Mouse (Mus musculus) c-Kit-positive CD71-positive TER-119-positive erythroid progenitor cells, embryonic 14.5 days (primary cell): ENCODE measurements around the gene Sun1.
A peak's percentile ranks its signal among the peaks of the same experiment; 100 is the strongest.

ENCODE experiments used
- DNase-seq: peaks from one replicate; pipeline ENCODE4 v3.0.0-alpha.2; 2013; ENCODE audit warnings: low spot score

The Sun1 gene

DNA sequence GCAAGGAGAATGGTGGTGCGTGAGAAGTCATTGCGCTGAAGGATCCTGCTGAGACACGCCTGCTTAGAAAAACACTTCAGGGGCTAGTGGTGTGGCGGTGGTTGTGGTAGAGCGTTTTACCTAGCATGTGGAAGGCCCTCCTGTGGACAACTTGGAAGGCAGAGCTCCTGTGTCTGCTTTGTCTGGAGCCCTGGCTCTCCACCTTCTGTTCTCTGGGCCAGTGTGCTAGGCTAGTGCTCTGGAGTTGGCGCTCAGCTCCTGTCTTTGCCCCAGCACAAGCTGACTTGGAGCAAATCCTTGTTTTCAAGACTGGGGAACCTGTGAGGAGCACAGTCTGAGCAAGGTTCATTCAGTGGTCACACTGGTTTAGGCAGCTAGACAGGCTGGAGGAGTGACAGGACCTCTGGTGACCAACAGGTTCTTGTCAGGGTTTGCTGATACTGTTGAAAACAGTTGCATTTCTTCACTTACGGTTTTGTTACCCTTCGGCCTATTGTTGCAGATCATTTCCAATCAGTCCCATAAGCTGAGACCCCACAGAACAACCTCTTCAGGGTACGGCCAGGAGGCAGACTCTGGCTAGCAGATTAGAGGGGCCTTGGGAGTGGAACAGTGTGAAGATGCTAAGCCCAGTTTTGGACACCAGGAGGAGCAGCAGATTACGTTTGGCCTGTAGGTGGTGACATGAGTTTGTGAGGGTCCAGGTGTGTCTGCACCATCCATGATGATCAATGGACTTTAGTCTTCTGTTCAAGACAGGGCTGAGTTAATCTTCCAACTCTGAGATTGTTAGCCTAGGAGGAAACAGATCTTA, 8.6 kb downstream of the Sun1 start:
- DNase-seq: no peak

DNA sequence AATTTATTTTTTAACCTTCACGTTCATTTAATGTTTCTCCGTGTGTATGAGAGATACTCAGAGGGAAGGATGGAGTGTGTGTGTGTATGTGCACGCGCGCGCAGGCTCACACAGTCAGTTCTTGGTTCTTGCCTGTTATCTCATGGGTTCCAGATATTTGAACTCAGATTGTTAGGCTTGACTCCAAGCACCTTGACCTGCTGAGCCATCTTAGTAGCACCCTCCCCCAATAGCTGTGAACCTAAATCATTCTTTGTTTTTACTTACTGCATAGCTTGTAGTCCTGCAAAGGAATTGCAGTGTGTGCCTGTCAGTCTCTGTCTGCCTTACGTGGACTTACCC, 9.2 kb downstream of the Sun1 start:
- DNase-seq: no peak

- no peak for DNase-seq
Measured at GRCm38 (mm10) chr5:139211737-139212385, 11.4 kb downstream of the Sun1 start.

GRCm38 (mm10) chr5:139214298-139214697, 13.9 kb downstream of the Sun1 start:
- DNase-seq: no peak

DNA sequence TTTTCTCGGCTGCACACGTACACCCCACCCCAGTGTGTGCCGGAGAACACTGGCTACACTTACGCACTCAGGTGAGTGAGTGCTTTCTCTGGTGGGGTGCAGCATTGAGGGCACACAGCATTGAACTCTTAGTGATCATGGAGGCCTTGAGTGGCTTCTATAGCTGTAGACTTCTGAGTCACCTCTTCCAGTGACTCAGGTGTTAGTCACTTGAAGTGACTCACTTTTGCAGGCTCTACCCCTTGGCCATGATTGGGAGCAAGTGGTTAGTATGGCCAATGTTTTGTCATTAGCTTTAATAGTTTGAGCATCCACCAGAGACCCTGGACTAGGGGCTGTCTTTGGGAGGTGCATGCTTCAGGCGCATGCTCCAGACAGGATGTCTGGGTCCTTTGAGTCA, 14.7 kb downstream of the Sun1 start:
- no peak for DNase-seq

DNA sequence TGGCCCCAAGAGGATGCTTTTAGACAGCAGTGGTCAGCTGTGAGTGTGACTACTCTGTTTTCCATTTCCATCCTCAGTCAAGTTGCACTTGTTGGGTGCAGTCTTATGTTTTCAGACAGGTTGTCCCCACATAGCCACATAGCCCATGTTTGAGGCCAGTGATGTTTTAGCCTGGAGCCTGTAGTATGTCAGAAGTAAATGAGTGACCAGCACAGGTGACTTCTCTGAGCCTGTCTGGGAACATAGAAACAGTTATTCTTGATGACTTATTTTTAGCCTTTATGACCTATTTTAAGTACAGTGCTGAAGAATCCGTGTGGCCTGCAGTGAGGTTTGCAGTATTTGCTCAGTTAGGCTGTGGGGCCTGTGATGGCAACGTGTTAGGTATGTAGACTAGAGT, 15.7 kb downstream of the Sun1 start:
- no peak for DNase-seq

- DNase-seq: no peak
Measured at GRCm38 (mm10) chr5:139216774-139217173, 16.3 kb downstream of the Sun1 start.

- DNase-seq: no peak
Measured at GRCm38 (mm10) chr5:139220006-139220515, 19.6 kb downstream of the Sun1 start.

DNA sequence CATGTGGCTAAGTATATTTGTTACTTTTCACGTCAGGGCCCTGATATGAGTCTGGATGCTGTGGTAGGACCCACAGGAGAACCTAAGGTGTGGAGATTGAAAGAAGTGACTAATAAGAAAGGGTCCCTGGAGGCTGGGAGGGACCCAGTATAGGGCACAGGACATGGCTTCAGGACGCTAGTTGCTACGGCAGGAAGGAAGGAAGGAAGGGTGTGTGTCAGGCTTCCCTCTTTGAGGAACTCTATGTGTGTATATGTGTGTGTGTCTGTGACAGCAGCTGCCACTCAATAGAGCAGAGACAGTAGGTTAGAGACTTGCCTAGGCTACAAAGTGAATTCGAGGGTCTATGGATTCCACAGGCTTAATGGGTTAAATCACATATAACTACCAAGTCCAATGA, 20.2 kb downstream of the Sun1 start:
- no peak for DNase-seq

GRCm38 (mm10) chr5:139223331-139223730, 22.9 kb downstream of the Sun1 start:
- no peak for DNase-seq

DNA sequence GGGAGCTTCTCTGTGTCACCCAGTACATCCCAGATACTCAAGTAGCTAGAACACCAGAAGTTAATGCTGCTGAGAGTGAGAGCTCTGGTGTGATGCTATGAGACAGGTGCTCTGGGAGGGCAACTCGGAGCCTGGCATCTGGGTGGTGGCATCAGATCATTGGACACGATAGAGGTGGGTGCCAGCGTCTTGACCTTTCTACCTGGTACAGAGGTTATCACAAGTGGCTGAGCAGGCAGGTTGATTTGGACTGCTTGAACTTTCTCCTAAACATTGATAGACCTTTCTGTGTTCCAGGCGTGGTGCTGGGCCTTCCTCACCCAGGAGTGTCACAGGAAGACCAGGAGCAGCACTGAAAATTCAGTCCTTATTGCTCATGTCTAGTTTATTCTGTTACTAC, 26.8 kb downstream of the Sun1 start:
- no peak for DNase-seq

DNA sequence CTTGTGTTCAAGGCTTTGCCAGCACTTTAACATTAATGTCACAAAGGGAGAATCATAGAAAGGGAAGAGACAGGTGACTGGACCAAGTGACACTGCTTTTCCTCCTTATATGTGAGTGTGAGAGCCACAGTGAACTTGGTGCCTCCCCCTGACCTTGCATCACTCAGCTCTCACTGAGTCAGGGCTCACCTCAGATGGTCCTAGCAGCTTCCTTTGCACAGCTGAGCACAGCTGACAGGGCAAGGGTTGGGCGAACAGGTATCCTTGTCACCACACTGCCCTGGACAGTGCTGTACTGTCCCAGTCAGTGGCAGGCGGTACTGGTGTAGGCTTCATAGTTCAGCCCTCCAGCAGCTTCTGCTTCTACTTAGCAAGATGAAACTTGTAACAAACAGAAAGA, 27.2 kb downstream of the Sun1 start:
- DNase-seq: no peak

DNA sequence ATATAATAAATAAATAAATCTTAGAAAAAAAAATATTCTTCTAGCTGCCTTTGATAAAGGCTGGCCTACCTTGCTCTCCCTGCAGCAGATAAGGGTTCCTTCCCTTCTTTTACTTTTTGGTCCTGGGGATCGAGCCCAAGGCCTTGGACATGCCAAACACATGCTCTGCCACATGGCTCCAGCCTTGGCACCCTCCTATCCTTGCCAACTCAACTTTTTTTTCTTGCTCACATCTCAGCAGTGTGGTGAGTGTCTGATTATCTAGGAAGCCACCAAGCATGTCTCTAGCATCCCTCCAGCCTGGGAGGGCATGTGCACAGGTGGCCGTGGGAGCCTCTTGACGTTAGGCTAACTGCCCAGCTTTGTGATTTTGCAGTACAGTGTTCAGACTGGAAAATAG, 27.9 kb downstream of the Sun1 start:
- no peak for DNase-seq

DNA sequence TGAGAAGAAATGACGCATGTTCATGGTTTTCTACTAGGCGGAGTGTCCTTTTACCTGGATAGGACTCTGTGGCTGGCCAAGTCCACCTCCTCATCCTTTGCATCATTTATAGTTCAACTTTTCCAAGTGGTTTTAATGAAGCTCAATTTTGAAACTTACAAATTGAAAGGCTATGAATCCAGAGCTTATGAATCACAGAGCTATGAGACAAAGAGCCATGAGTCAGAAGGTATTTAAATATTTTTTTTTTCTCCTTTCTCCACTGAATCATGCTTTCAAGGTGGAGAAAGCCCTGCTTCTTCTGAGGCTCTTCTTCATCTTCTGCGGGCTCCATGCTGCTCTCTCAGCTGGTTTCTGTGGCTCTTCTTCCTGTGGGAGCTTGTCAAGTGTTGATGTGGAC, 29.3 kb downstream of the Sun1 start:
- DNase-seq: no peak

GRCm38 (mm10) chr5:139232083-139232482, 31.6 kb downstream of the Sun1 start:
- no peak for DNase-seq

DNA sequence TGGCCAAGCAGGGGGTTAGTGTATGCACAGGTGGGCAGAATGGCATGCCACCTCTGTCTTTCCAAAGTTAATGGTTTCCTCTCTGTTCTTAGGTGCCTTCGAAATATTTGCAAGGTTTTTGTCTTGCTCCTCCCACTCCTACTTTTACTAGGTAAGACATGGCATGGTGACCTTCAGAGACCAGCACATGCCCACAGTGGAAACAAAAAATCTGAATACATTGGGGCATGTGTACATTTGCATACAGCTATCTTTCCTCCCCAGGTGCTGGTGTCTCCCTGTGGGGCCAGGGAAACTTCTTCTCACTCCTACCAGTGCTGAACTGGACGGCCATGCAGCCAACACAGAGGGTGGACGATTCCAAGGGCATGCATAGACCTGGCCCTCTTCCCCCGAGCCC, 34.0 kb downstream of the Sun1 start:
- no peak for DNase-seq

DNA sequence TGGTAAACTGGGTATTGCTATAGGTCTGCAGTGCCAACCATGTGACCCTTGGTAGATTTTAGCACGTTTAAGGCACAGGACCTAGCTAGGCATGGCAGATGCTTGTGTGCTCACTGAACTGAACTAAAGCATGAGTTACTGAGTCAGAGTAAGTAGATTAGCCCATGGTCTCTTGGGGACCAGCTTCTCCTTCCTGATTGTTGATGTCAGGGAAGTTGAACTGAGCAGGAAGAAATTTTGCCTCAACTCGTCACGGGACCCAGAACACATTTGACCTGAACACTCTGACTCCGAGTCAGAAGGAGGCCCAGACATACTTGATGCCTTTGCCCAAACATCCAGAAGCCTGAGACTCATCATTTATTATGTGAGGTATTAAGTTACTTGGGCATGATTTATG, 37.0 kb downstream of the Sun1 start:
- DNase-seq: no peak

- DNase-seq: no peak
Measured at GRCm38 (mm10) chr5:139241022-139241761, 40.8 kb downstream of the Sun1 start.

GRCm38 (mm10) chr5:139243384-139243783, 42.9 kb downstream of the Sun1 start:
- DNase-seq: no peak

- peak; percentile 27 for DNase-seq
Measured at GRCm38 (mm10) chr5:139247767-139248166, 47.3 kb downstream of the Sun1 start.

DNA sequence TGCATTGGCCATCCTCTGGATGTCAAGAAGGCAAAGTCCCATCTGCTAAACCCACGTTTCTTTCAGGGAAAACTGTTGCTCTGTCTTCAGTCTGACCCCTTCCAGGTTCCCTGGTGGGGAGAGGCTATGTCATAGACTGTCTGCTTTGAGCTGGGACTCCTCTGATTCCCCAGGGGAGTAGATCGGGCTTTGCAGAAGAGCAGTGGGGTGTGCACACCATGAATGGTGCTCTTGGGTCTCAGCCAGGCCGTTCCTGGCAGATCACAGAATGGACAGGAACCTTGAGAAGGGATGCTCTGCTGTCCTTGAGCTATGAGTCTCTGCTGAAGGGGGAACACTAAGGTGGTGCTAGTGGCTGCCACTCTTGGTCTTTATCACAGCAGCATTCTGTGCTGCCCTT, 48.4 kb downstream of the Sun1 start:
- DNase-seq: no peak

DNA sequence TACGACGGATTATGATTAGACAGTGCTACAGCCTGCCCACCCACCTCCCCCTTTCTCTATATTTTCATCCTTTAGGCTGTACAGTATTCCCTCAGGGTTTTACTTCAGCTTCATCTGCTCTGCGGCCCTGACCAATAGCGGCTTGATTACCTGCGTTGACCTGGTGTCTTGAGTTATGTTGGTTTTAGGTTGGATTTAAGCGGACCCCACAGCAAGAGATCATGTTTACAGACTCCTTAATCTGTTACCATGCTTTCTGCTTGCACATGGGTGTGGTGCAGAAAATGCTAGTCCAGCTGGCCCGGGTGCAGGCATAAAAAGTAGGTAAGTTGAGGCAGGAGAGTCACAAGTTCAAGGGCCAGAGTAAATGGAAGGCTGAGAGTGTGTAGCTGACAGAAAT, 50.8 kb downstream of the Sun1 start:
- DNase-seq: no peak

- DNase-seq: no peak
Measured at GRCm38 (mm10) chr5:139251736-139252080, 51.3 kb downstream of the Sun1 start.
